Mouse (Mus musculus): ENCODE measurements around the gene Col15a1. TPM values are rescaled to one million over a fixed set of nuclear protein-coding genes. Genes with fewer than 3 reads are reported as not detected.

The Col15a1 gene
- total RNA-seq, 2 experiments from 2014 or later, result 109 to 154 TPM

- peak; percentile 60 for DNase-seq
These were observed 144.2 kb downstream of the Col15a1 start for GRCm38 (mm10) chr4:47352061-47352661.

GRCm38 (mm10) chr4:47352803-47353388, 144.9 kb downstream of the Col15a1 start, which contains the start of gene Tgfbr1:
Gene Tgfbr1, plus strand, starts transcription at chr4:47353222.
- peak; percentile 100 for DNase-seq

- peak; percentile 89 for DNase-seq
These were observed 145.6 kb downstream of the Col15a1 start for GRCm38 (mm10) chr4:47353416-47354111.

- no peak for DNase-seq
These were observed 146.3 kb downstream of the Col15a1 start for GRCm38 (mm10) chr4:47354304-47354703.

GRCm38 (mm10) chr4:47362662-47363061, 154.7 kb downstream of the Col15a1 start:
- DNase-seq, result no peak

Other genes starting within 250 kb of the Col15a1 start
- 1 to 10 TPM; 1.6 to 1.7 TPM for gene Gabbr2, start 216.3 kb upstream of the Col15a1 start, total RNA-seq (2021)
- gene Anks6, start 150.7 kb upstream of the Col15a1 start, total RNA-seq (2021), result 1 to 10 TPM; 3.6 to 6.4 TPM
- 1 to 10 TPM; 1.1 to 2.2 TPM for gene Galnt12, start 116.3 kb upstream of the Col15a1 start, total RNA-seq (2021)
- gene Tgfbr1, start 145.1 kb downstream of the Col15a1 start, total RNA-seq (2021), result 10 to 100 TPM; 24.8 to 26.4 TPM